Mouse (Mus musculus): ENCODE results near the gene Tnxb. TPM values are rescaled to one million over a fixed set of nuclear protein-coding genes. Genes with fewer than 3 reads are reported as not detected.

The Tnxb gene
- under 1 TPM in 4 of 26 experiments, not detected in 22; 0.05 to 0.37 (median 0.10) TPM for total RNA-seq (2018; cell fraction: chromatin; rRNA removed)
- under 1 TPM in 3 of 26 experiments, not detected in 23; under 0.01 to 0.03 (median under 0.01) TPM for total RNA-seq (2018; cell fraction: cytosol; rRNA removed)
- total RNA-seq (2018; cell fraction: nucleus; rRNA removed) = under 1 TPM in 5 of 26 experiments, not detected in 21; 0.04 to 0.14 (median 0.04) TPM
- polyA plus RNA-seq (2018) = not detected in 3 replicates

GRCm38 (mm10) chr17:34670235-34670634 lies at the start of gene Tnxb:
TSS of gene Tnxb (plus strand) at chr17:34670535.
- WGBS (ENCODE audit: missing documents) = 65% methylated on average over 6 of the region's 7 CpGs
- Histone ChIP-seq H3K79me2 (ENCODE audit: inconsistent target) (no peaks in the 10 kb centered on the region), H3K4me3 (ENCODE audit: inconsistent target) (no peak within 1 kb of the TSS), H3K36me3 (ENCODE audit: inconsistent target) (no peaks in the 10 kb centered on the region), H3K27ac (no peak within 1 kb of the TSS)

- H3K36me3 ChIP-seq (ENCODE audit: inconsistent target) = peaks cover 48% of the 10 kb centered on the region
- no peak overlapping the region for H3K27ac ChIP-seq
- no peak overlapping the region for H3K4me3 ChIP-seq (ENCODE audit: inconsistent target)
- 95% methylated on average over 8 of the region's 8 CpGs for WGBS (ENCODE audit: missing documents)
- H3K79me2 ChIP-seq (ENCODE audit: inconsistent target) = peaks cover 10% of the 10 kb centered on the region; the same call in 1 of the 2 replicates
Measured at GRCm38 (mm10) chr17:34621006-34621405, 49.3 kb upstream of the Tnxb start.

DNA sequence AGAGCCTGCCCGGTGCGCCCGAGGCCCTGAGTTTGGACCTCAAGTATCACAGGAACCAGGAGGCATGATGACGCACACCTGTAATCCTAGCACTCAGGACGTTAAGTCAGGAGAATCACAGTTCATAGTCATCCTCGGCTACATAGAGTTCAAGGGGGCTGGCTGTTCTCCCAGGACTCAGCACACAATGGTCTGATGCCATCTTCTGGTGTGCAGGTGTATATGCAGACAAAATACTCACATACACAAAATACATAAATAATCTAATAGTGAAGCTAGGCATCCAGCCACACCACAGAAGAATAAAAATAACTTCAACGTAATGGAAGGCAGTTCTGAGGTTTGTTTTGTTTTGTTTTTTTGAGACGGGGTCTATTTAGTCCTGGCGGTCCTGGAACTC lies 47.2 kb upstream of the Tnxb start:
- Histone ChIP-seq H3K4me3 (ENCODE audit: inconsistent target) (no peak overlapping the region), H3K36me3 (ENCODE audit: inconsistent target) (peaks cover 37% of the 10 kb centered on the region), H3K79me2 (ENCODE audit: inconsistent target) (peaks cover 17% of the 10 kb centered on the region; the same call in 1 of the 2 replicates), H3K27ac (no peak overlapping the region)
- WGBS (ENCODE audit: missing documents) = 89% methylated on average over 9 of the region's 9 CpGs

- Histone ChIP-seq H3K27ac (no peak overlapping the region), H3K79me2 (ENCODE audit: inconsistent target) (peaks cover 17% of the 10 kb centered on the region; the same call in 1 of the 2 replicates), H3K4me3 (ENCODE audit: inconsistent target) (no peak overlapping the region), H3K36me3 (ENCODE audit: inconsistent target) (peaks cover 37% of the 10 kb centered on the region)
- 93% methylated on average over 3 of the region's 3 CpGs for WGBS (ENCODE audit: missing documents)
Measured at GRCm38 (mm10) chr17:34624981-34625380, 45.4 kb upstream of the Tnxb start.

DNA sequence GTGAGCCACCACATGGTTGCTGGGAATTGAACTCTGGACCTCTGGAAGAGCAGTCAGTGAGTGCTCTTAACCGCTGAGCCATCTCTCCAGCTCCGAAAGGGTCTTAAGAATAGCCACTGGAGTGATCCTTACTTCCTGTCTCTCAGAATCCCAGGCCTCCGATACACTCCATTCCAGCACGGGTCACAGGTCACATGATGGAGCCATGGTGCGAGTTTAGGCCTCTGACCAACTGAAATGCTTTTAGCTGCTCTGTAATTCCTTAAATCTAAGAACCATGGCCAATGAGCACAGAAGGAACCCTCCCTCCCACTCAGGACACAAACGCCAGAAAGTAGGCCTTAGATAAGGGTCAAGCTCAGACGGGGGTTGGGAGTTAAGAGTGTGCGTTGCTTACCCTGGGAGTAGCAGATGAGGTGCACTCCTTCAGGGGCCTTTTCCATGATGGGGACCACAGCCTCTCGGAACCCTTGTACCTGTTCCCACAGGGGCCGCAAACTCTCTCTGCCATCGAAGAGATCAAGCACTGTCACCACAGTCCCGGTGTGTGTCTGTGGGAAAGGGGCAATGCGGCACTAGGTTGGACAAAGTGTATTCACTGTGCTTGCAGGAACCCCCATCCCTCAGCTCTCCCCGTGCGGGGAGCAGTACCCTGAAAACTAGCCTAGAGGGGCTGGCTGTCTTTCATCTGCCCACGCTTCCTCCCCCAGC lies 44.1 kb upstream of the Tnxb start:
- peak overlapping the region; percentile 80 for H3K4me3 ChIP-seq (ENCODE audit: inconsistent target)
- no peak overlapping the region for H3K27ac ChIP-seq
- peaks cover 17% of the 10 kb centered on the region; the same call in 1 of the 2 replicates for H3K79me2 ChIP-seq (ENCODE audit: inconsistent target)
- WGBS (ENCODE audit: missing documents) = 76% methylated on average over 16 of the region's 16 CpGs
- H3K36me3 ChIP-seq (ENCODE audit: inconsistent target) = peaks cover 32% of the 10 kb centered on the region

- H3K36me3 ChIP-seq (ENCODE audit: inconsistent target) = peaks cover 28% of the 10 kb centered on the region
- peak overlapping the region; percentile 80 for H3K4me3 ChIP-seq (ENCODE audit: inconsistent target)
- H3K27ac ChIP-seq = peak overlapping the region; percentile 55
- WGBS (ENCODE audit: missing documents) = under 1% methylated on average over 18 of the region's 18 CpGs
- H3K79me2 ChIP-seq (ENCODE audit: inconsistent target) = peaks cover 17% of the 10 kb centered on the region; the same call in 1 of the 2 replicates
Measured at GRCm38 (mm10) chr17:34626773-34627092, 43.6 kb upstream of the Tnxb start.

- WGBS (ENCODE audit: missing documents) = 3% methylated on average over 44 of the region's 45 CpGs
- Histone ChIP-seq H3K27ac (peak overlapping the region; percentile 92), H3K36me3 (ENCODE audit: inconsistent target) (peaks cover 23% of the 10 kb centered on the region), H3K4me3 (ENCODE audit: inconsistent target) (peak overlapping the region; percentile 80), H3K79me2 (ENCODE audit: inconsistent target) (peaks cover 17% of the 10 kb centered on the region; the same call in 1 of the 2 replicates)
Measured at GRCm38 (mm10) chr17:34627093-34627942, 43.0 kb upstream of the Tnxb start.

GRCm38 (mm10) chr17:34627943-34628643 lies 42.2 kb upstream of the Tnxb start, which contains the start of gene Ppt2:
TSS of gene Ppt2 (minus strand) at chr17:34628510.
- H3K4me3 ChIP-seq (ENCODE audit: inconsistent target) = peak within 1 kb of the TSS; percentile 80
- H3K79me2 ChIP-seq (ENCODE audit: inconsistent target) = peaks cover 17% of the 10 kb centered on the region; the same call in 1 of the 2 replicates
- peak within 1 kb of the TSS; percentile 92 for H3K27ac ChIP-seq
- 5% methylated on average over 29 of the region's 29 CpGs for WGBS (ENCODE audit: missing documents)
- peaks cover 15% of the 10 kb centered on the region; the same call in 1 of the 2 replicates for H3K36me3 ChIP-seq (ENCODE audit: inconsistent target)

- whole genome bisulfite sequencing (ENCODE audit: missing documents) = 76% methylated on average over 5 of the region's 5 CpGs
- Histone ChIP-seq H3K4me3 (ENCODE audit: inconsistent target) (peak overlapping the region; percentile 80; the same call in 1 of the 2 replicates), H3K79me2 (ENCODE audit: inconsistent target) (peaks cover 17% of the 10 kb centered on the region; the same call in 1 of the 2 replicates), H3K27ac (peak overlapping the region; percentile 92; the same call in 1 of the 2 replicates), H3K36me3 (ENCODE audit: inconsistent target) (peaks cover 12% of the 10 kb centered on the region; the same call in 1 of the 2 replicates)
Measured at GRCm38 (mm10) chr17:34628644-34628967, 41.7 kb upstream of the Tnxb start.

- Histone ChIP-seq H3K79me2 (ENCODE audit: inconsistent target) (peaks cover 17% of the 10 kb centered on the region; the same call in 1 of the 2 replicates), H3K36me3 (ENCODE audit: inconsistent target) (peaks cover 7% of the 10 kb centered on the region; the same call in 1 of the 2 replicates), H3K4me3 (ENCODE audit: inconsistent target) (peak within 1 kb of the TSS; percentile 80; the same call in 1 of the 2 replicates), H3K27ac (peak within 1 kb of the TSS; percentile 92)
- WGBS (ENCODE audit: missing documents) = 82% methylated on average over 8 of the region's 16 CpGs
Measured at GRCm38 (mm10) chr17:34629221-34629751, 41.0 kb upstream of the Tnxb start, which contains the start of gene Prrt1. TSS of gene Prrt1 (plus strand) at chr17:34629533.

DNA sequence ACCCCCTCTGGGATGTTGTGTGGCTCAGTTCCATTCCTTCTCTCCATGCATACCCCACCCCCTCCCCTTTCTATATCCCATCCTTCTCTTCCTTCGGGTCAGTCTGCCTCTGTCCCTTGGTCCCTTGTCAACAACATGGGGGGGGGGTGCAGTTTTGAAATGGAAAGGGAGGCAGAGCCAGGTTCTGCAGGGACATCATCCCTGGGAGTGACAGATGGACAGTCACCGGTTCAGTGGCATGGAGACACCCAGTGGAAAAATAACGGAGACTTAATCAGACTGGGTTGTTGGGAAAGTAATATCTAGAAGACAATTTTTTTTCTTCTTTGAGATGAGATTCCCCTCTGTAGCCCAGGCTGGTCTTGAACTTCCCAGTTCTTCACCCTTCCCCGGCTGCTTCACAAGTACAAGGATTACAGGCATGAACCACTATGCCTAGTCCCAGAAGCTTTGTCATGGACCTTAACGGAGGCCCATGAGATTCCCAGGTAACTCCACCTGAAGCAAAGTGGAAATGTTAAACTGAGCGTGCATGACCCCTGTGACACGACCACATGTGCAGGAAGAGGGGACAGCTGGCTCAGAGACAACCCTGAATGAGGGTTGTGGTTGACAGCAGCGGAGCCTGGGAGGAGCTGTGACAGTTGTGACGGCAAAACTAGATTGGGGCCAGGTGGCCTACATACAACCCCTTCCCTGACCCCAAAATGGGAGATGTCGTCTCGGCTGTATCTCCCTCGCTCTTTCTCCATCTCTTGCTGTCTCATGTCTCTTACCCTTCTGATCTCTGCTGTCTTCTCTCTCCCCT lies 40.3 kb upstream of the Tnxb start:
- Histone ChIP-seq H3K27ac (no peak overlapping the region), H3K79me2 (ENCODE audit: inconsistent target) (peaks cover 17% of the 10 kb centered on the region; the same call in 1 of the 2 replicates), H3K36me3 (ENCODE audit: inconsistent target) (peaks cover 6% of the 10 kb centered on the region; the same call in 1 of the 2 replicates), H3K4me3 (ENCODE audit: inconsistent target) (no peak overlapping the region)
- 56% methylated on average over 12 of the region's 12 CpGs for WGBS (ENCODE audit: missing documents)

DNA sequence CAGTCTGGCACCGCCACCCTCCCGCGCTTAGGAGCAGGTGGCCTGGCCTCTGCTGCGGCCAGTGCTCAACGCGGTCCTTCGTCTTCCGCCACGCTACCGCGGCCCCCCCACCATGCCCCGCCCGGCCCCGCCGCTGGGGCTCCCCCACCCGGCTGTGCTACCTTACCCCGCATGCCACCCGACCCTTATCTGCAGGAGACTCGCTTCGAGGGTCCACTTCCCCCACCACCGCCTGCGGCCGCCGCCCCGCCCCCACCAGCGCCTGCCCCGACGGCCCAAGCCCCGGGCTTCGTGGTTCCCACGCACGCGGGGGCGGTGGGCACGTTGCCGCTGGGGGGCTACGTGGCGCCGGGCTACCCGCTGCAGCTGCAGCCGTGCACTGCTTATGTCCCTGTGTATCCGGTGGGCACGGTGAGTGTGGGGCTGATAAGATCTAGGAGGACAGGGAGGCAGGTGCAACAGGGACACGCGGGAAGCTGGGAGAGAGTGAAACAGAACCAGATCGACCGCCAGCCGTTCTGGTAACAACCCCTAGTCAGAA lies 39.5 kb upstream of the Tnxb start:
- 23% methylated on average over 28 of the region's 48 CpGs for WGBS (ENCODE audit: missing documents)
- Histone ChIP-seq H3K36me3 (ENCODE audit: inconsistent target) (no peaks in the 10 kb centered on the region), H3K27ac (no peak overlapping the region), H3K79me2 (ENCODE audit: inconsistent target) (peaks cover 9% of the 10 kb centered on the region; the same call in 1 of the 2 replicates), H3K4me3 (ENCODE audit: inconsistent target) (no peak overlapping the region)

- Histone ChIP-seq H3K4me3 (ENCODE audit: inconsistent target) (peak overlapping the region; percentile 20; the same call in 1 of the 2 replicates), H3K36me3 (ENCODE audit: inconsistent target) (no peaks in the 10 kb centered on the region), H3K27ac (peak overlapping the region; percentile 89), H3K79me2 (ENCODE audit: inconsistent target) (peaks cover 1% of the 10 kb centered on the region; the same call in 1 of the 2 replicates)
- WGBS (ENCODE audit: missing documents) = 26% methylated on average over 12 of the region's 12 CpGs
Measured at GRCm38 (mm10) chr17:34631647-34632046, 38.7 kb upstream of the Tnxb start.
